Mouse (Mus musculus): Measurements from ENCODE around the gene Rgs9bp.

- TF ChIP-seq POLR2A (IDR thresholded peaks at IDR 0.05; ENCODE audit: borderline replicate concordance, extremely low read depth, insufficient read depth, insufficient read length, poor library complexity, severe bottlenecking) (no peak), CTCF (IDR thresholded peaks at IDR 0.05; ENCODE audit: borderline replicate concordance, extremely low read depth, insufficient read depth, insufficient read length) (no peak)
Observed at GRCm38 (mm10) chr7:35627371-35627770, 42.0 kb upstream of the Rgs9bp start.
